Mouse (Mus musculus) frontal cortex, adult 2 months (tissue): ENCODE measurements at regions not wholly inside any gene's neighbourhood (a gene's known extent, or its start where the extent isn't known, plus 50 kb on each side); places are given as distances from the start of the nearest gene placed in this dataset.
A peak's percentile ranks its signal among the peaks of the same experiment; 100 is the strongest.

Source experiments
- DNase-seq, 2 experiments: peaks; one replicate each; pipeline ENCODE4 v3.0.0; 2022; ENCODE audit warnings: low spot score in 1 of 2; ENCODE audit errors: extremely low spot score in 1 of 2

DNA sequence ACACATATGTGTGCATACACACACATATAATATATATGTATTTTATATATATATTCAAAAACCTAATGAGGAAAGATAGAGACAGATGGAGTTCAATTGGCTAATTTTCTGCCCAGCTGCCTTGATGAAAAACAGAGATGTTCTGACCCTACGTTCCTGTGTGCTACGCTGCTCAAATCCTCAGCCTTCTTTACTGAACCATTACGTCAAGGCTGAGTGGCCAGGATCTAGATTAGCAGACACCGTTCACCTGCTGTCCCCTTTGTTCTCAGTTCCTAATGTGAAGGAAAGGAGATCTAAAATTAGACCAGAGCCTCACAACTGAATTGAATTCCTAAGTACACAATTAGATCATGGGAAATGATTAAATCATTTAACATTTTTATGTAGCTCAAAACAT, 284.3 kb upstream of the Adgrl4 start:
- DNase-seq: no peak

DNA sequence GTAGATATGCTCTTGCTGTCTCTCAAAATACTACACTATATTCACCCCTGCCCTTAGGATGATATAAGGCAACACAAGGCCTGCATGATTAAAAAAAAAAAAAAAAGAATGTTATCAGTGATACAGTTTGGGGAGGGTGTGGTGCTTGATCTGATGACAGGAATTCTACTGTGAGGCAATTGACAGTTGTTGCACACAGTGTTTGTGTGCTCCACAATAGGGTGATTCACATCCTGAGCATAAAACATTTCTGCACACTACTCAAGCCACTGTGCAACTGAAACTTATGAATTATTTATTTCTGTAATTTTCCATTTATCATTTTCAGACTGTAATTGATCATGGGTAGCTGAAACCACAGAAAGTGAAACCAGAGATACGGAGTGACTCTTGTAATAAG, 277.2 kb upstream of the Adgrl4 start:
- no peak for DNase-seq

DNA sequence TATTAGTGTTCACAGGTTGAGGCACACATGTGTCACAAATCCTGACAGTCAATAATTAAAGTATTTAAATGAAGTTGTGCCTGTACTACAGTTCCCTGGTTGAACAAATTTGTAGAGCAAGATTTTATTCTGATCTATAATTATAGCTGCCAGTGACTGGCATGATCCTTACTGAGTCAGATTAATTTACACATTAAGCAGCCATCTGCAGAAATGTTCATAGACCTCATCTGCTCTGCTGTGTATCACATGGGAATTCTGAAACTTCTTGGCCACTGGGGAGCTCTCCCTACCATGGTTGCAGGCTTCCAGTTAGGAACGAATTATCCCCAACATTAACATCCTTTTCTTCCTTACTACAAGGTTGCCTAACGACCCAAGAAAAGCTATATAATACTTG, 255.6 kb upstream of the Adgrl4 start:
- no peak for DNase-seq

DNA sequence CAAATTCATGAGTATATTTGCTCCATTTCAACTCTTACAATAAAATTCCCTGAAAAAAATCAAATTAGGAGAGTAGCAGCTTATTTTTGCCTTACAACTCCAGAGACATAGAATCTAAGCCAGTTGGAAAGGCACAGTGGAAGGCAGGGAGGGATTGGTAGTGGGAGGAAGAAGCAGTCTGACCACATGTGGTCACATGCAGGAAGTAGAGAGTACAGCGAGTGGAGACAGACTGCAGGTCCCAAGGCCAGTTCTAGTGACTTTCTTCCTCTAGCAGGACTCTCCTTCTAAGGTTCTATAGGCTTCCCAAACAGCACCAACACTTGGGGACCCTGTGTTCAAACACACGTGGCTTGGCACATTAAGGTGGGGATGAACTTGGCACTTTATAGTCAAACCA, 245.6 kb upstream of the Adgrl4 start:
- DNase-seq: no peak

DNA sequence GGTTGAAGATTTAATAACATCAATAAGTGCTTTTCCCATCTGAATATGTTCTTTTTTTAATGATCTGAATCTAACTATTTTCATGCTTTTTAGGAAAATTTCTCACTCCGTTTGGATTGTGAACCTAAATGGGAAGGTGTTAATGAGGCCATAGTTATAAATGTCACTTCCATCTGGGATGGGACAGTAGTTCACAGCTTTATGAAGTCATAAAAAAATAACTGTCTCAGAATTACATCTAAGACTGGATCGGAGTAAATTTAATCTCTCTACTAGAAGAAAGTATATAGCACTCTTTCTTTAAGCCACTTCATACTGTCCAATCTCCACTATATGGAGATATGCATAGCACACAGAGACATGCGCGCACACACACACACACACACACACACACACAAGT, 226.7 kb upstream of the Adgrl4 start:
- peak in 1 of 2 experiments; percentile 20 for DNase-seq

DNA sequence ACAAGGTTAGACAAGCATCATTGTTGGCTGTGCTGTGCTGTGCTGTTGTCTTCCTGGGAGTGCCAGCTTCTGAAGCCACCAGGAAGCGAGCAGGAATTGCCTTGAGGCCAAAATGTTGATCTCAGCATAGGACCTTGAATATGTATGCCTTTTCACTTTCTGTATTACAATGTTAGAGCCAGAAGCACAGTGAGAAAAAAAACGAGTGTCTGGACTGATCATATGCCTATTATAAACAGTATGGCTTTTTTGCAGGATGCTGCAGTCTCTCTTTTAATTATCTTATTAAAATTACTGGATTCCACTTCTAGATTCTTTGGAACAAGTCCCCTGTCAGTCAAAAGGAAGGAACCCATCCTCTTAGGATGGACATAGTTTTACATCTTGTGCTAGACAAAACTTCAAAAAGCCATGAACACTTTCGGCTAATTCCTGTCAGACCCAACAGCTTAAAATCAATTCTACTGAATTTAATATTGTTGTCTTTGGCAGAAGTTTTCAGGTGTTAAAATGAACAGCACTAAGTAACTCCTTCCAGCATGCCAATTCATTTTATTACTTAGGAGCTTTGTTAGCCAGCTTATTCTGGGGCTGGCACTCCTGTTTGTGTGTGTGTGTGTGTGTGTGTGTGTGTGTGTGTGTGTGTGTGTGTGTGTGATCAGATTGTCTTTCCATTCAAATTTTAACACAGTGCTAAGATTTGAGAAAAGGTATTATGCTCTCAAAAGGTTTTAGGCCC, 220.8 kb upstream of the Adgrl4 start:
- no peak for DNase-seq

DNA sequence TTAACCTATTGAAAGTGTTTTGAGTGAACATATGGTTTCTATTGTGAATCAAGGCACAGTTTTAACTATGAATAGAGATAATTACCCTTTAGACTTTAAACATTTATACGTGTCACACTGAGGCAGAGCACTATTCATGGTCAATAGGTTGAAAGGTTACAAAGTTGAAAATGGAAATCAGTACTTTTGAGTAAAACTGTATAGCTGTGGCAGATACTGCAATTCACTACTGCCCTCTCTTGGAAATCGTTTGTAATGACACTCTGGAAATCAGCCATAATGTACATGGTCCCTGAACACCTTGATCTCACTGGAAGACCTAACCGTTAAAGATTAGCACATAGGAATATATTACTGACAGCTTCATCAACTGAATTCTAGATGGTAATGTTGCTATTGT, 215.3 kb upstream of the Adgrl4 start:
- DNase-seq: peak in 1 of 2 experiments; percentile 45

DNA sequence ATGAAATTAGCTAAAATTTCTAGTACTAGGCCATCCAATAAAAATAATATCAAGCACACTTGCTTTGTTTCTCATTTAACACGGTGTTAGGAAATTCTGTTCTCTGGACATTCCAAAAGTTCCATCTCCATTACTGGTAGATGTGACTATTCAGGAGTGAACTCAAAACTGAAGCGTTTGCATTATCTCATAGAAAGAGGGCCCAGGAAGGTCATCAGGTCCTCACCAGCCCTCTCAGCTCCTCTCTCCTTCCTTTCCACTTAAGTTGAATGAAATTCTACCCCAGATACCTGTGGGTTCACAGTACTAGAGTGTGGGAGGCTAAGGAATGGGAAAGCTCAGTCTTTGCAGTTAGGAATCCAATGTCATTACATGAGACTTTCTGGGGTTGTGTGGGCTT, 185.2 kb upstream of the Adgrl4 start:
- DNase-seq: no peak

DNA sequence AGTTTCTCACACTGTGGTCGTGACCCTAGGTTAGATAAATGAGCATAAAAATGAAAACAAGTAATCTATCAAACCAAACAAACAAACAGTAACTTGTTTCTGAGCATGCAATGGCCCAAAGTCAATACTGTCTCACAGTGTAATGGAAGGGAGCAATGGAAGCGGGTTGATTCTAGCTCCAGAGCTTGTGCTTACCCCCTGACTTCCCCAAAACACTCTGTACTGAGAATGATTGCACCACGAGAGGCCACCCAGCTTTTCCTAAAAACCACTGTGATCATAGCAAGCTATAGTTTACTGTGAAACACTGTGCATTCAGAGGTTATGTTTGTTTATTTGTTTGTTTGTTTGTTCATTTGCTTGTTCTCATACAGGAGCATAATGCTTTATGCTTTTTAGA, 174.9 kb upstream of the Adgrl4 start:
- DNase-seq: no peak

DNA sequence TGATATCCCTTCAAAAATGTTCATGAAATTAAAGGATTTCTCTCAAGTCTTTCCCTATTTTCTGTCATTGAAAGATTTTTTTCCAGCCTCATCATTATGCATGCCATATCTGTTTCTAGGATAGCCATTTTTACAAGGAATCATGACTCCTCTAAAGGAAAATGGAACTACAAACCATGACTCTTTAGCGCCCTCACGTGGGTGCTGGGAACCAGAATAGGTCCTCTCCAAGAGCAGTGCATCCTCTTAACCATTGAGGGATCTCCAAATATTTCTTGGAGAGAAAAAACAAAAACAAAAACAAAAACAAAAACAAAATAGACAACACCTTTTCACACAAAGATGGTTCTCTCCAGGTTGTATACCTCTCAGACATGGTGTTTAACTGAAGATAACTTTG, 172.0 kb upstream of the Adgrl4 start:
- no peak for DNase-seq

DNA sequence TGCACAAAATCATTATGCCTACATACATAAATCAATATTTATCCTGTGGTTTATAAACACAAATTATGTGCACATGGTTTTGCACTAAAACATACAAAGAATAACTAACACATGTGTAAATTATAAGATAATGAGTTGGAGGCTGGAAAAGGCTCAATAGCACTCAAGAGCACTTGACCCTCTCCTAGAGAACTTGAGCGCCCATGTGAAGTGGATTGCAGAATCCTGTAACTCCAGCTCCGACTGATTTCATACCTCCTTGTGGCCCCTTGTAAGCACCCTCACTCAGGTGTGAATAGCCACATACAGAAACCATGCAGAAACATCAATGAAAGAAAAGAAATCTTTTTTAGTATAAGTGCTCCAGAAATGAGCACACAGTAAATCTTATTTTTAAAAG, 168.2 kb upstream of the Adgrl4 start:
- DNase-seq: no peak

DNA sequence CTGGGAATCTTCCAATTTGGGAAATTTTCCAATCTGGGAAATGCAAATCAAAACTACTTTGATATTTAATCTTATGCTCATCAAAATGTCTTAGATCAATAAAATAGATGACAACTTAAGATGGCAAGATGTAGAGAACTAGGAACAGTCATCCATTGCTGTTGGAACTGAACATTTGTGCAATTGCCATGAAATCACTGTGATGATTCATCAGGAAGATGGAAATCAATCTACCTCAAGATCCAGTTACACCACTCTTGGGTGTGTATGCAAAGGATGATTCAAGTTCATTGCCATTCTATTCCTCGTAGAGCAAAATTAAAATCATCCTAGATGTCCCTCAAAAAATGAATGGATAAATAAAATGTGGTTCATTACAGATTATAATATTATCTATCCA, 153.9 kb upstream of the Adgrl4 start:
- DNase-seq: no peak

DNA sequence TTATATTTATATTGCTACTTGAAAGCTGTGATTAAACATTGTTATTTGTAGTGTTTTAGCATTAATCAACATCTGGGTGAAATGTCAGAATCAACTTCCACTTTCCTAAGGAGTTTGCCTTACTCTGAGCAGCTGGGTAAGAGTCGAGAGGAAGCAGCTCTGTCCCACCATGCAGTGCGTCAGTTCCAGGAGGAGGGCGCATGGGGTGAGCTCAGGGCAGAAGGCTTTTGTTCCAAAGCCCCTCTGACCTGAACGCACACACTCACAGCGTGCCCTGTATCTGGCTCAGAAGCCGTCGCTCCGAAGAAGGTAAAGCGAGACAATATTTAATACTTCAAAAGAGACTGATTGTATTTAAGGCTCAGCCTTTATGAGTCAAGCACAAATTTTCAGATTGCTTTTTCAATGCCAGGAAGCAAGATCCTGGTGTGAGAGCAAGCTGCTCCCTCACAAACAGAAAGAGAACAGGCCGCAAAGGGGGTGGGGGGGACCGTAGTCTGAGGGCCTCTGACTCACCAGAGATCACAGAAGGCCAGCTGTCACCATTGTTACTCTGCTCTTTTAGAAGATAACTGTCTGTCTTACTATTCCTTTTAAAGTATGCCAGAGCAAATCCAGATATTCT, 143.6 kb upstream of the Adgrl4 start:
- no peak for DNase-seq

DNA sequence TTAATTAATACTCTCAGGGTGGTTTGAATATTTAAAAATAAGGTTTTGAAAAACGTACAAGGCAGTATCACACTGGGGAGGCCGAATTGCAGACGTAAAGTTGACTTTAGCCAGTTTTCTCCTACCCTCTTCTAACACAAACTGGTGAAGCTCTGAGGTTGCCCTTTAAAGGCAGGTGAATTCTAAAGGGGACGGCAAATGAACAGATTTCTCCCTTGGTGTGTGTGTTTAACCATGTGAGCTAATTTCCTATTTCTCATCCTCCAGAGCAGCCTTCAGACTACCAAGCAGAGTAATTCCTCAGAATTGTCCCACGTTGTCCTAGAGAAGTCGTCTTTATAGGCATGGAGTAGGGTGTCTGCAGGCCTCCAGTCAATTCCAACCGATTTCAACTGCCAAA, 143.1 kb upstream of the Adgrl4 start:
- DNase-seq: no peak

DNA sequence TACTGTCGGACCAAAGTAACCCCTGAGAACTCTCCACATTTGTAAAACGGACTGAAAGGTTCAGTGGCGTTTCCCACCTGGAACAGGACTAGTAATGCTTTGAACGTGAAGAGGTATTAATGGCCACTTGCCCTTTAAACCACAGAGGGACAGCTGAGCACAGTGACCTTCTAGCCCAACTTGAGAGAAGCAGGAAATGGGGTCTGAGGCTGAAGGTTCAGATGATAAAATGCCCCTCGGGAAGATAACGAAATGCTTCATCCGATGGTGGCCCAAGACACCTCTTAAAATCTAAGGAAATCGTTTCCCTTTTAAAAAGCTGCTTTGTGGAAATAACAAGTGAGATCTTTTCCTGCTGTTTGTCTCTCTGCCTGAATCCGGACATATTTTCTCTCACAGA, 142.7 kb upstream of the Adgrl4 start:
- no peak for DNase-seq

DNA sequence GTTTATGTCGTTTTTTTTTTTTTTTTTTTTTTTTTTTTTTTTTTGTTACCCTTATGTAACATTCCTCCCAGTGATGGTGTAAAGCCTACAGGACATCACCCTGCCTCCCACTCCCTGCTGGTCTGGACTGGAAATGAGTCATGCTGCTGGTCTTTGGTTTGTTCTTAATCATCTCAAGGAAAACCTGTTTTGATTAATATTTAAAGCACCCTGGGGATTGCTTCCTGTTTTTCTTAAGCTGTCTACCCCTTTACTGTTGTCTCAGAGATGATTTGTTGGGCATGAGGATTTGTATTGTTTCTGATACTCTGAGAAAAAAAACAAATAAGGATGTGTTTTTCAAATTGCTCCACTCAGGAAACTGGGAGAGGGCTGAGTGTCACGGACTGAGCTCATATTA, 139.4 kb upstream of the Adgrl4 start:
- no peak for DNase-seq

DNA sequence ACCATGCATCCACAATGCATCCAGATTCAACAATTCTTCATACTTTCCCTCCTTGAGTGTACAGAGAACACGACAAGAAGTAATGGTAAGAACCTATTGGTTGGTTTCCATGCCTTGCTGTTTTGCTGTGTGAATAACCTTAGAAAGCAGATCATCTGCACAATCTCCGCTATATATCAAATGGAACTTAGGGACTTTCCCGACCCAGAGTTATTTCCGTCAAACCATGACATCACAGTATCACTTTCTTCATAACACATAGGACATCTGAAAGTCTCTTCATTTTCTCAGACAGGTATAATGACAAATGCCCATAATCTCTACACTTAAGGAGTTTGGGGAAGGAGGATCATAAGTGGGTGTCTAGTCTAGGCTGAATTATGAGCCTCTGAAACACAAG, 132.3 kb upstream of the Adgrl4 start:
- no peak for DNase-seq

DNA sequence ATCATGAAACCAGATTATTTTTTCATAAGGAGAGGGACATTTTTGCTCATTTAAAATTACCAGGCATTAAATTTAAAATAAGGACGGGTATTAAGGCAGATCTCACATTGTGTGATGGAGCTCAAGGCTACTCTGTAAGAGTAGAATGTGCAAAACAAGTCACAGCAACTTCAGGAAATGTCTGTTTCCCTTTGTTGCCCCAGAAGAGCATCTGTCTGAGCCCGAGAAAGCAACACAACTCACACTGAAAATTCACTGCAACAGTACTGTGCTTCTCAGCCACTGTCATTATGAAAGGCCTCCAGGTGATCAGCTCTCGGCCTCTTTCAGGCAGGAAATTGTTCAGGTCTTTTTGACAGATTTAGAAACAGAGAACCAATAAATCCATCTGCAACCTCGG, 129.7 kb upstream of the Adgrl4 start:
- no peak for DNase-seq

DNA sequence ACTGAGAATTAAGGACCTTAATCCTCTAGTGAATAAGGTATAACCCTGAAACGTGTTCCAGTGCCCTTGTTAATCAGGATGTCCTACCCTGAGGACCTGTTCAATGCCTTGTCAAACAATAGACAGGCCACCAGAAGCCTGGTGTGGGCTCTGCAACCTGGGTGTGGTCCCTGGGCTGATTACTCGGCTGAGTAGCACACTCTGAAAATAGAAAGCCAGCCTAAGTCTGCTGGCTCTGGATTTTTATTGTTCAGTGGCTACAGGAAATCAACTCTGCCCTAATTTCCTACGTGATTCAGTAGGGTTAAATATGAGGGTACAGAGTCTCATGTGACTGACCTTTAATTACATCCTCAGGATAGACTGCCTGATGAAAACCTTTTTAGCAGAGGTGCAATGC, 113.9 kb upstream of the Adgrl4 start:
- DNase-seq: no peak

DNA sequence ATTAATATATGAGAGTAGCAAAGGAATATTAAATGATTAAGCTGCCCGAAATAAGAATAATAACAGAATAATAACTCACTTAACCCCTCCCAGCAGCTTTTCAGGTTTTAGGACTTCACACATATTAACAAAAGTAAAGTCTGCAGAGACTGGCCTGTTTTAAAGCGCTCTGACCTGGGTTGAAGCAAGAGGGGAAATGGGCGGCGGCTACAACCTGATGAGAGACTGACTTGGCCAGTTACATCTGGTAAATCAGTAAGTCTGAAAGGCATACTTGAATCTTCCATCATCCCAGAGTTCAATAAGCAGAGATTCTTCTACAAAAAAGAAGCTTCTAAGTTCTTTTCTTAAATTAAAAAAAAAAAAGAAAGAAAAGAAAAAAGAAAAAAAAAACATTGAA, 107.9 kb upstream of the Adgrl4 start:
- DNase-seq: no peak

DNA sequence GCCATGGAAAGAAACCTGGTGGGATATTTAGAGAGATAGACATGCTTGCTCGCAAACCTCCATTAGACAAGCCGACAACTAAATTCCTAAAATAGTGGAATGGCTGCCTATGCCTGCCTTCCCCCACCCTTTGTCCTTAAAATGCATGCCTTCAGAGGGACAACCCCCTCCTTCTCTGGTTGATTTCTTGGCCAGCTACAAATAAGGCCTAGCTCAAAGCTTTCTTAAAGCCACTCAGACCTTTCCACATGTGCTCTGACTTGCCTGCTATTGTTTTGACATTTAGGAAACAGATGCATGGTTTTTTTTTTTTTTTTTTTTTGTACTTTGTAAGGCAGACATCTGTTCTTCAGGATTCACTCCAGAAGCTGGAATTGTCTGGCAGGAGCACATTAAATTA, 105.8 kb upstream of the Adgrl4 start:
- no peak for DNase-seq

DNA sequence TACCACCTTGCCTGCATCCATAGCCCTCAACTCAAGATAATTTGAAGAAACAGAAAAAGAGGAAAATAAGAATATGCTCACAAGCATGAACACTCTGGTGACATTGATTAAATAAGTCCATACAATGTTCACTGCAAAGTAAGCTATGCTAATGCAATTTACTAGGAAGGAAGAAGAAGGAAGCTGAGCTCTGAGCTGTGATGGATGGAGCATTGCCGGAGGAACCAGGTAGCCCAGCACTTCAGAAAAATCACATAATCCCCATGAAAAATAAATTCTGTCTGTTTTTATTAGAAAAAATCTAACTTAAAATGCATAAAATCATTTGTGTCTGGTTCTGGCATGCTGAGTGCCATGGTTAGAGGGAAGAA, 105.4 kb upstream of the Adgrl4 start:
- no peak for DNase-seq
